Mouse (Mus musculus) thymus, adult 2 months (tissue): ENCODE data around the gene Hs3st5. TPM values are rescaled to one million over a fixed set of nuclear protein-coding genes. Genes with fewer than 3 reads are reported as not detected.

ENCODE experiments used
- DNase-seq: peaks from one replicate; pipeline ENCODE4 v3.0.0; 2021
- H3K27ac ChIP-seq: fragments of 200-500 bp; 2 replicates; pipeline ENCODE4 v1.5.1; 2012; ENCODE audit warnings: low read length, control low read depth; ENCODE audit not compliant: control insufficient read depth, insufficient read depth
- H3K27me3 ChIP-seq: fragments of 200-500 bp; 2 replicates; pipeline ENCODE4 v1.6.1; 2012; ENCODE audit warnings: mild to moderate bottlenecking, low read length, moderate library complexity, mixed read lengths; ENCODE audit not compliant: control insufficient read depth, insufficient read depth
- H3K36me3 ChIP-seq: fragments of 200-500 bp; 2 replicates; pipeline ENCODE4 v1.6.1; 2012; ENCODE audit warnings: mild to moderate bottlenecking, low read length, moderate library complexity; ENCODE audit not compliant: control insufficient read depth, insufficient read depth
- H3K4me1 ChIP-seq: fragments of 200-500 bp; replicated peaks from 2 replicates; pipeline ENCODE4 v1.6.1; 2012; ENCODE audit warnings: low read length; ENCODE audit not compliant: control insufficient read depth, insufficient read depth
- H3K4me3 ChIP-seq: fragments of 200-500 bp; 2 replicates; pipeline ENCODE4 v1.5.1; 2012; ENCODE audit warnings: mild to moderate bottlenecking, low read length, control low read depth, moderate library complexity; ENCODE audit not compliant: control insufficient read depth, insufficient read depth
- CTCF ChIP-seq: fragments of 200-500 bp; IDR thresholded peaks from 2 replicates; pipeline ENCODE4 v1.5.1; 2012; ENCODE audit warnings: mild to moderate bottlenecking, control low read depth, low read length, moderate library complexity, borderline replicate concordance; ENCODE audit not compliant: control insufficient read depth, poor library complexity, insufficient read depth; ENCODE audit errors: extremely low read depth
- POLR2A ChIP-seq: fragments of 200-500 bp; IDR thresholded peaks from 2 replicates; pipeline ENCODE4 v1.6.1; 2012; ENCODE audit warnings: mild to moderate bottlenecking, low read length, control low read depth, moderate library complexity; ENCODE audit not compliant: control insufficient read depth, poor library complexity, insufficient read depth; ENCODE audit errors: extremely low read depth
- WGBS: fragments of 180-500 bp; shearing (Covaris S2); methylation state at CpG from one replicate; pipeline ENCODE4 v1.1.7; 2018; 5-methylcytosine and 5-hydroxymethylcytosine counted together
- polyA plus RNA-seq: library from polyadenylated mRNA; depleted of rRNA; stranded (reverse); fragments of >200 nt; gene quantifications from 2 replicates; pipeline ENCODE4 v1.2.3, GENCODE M21; 2012; rRNA removed

Hs3st5 gene
- polyA plus RNA-seq, result 0.15 and 0.18 TPM in 2 replicates

- Histone ChIP-seq H3K4me3 (no peak within 1 kb of the TSS), H3K4me1 (no peaks in the 10 kb centered on the region), H3K27ac (no peak within 1 kb of the TSS), H3K27me3 (peaks cover 5% of the 10 kb centered on the region; the same call in 1 of the 2 replicates), H3K36me3 (no peaks in the 10 kb centered on the region)
- WGBS, result 1% methylated on average over 71 of the region's 71 CpGs
- no peak for DNase-seq
- TF ChIP-seq POLR2A (no peak), CTCF (no peak)
Observed at GRCm38 (mm10) chr10:36506727-36507555, at the start of gene Hs3st5. Gene Hs3st5 (plus strand): TSS chr10:36506814.

GRCm38 (mm10) chr10:36468664-36469063 lies 38.0 kb upstream of the Hs3st5 start:
- Histone ChIP-seq H3K36me3 (no peaks in the 10 kb centered on the region), H3K4me1 (no peaks in the 10 kb centered on the region), H3K4me3 (no peak overlapping the region), H3K27me3 (no peaks in the 10 kb centered on the region), H3K27ac (no peak overlapping the region)
- no peak for TF ChIP-seq POLR2A
- no peak for TF ChIP-seq CTCF
- no peak for DNase-seq
- WGBS, result 94% methylated on average over 3 of the region's 3 CpGs

GRCm38 (mm10) chr10:36471135-36471534 lies 35.5 kb upstream of the Hs3st5 start:
- no peak overlapping the region for H3K27ac ChIP-seq
- H3K4me1 ChIP-seq, result no peaks in the 10 kb centered on the region
- H3K36me3 ChIP-seq, result no peaks in the 10 kb centered on the region
- TF ChIP-seq POLR2A (no peak), CTCF (no peak)
- H3K4me3 ChIP-seq, result no peak overlapping the region
- 72% methylated on average over 3 of the region's 3 CpGs for WGBS
- H3K27me3 ChIP-seq, result no peaks in the 10 kb centered on the region
- DNase-seq, result no peak

DNA sequence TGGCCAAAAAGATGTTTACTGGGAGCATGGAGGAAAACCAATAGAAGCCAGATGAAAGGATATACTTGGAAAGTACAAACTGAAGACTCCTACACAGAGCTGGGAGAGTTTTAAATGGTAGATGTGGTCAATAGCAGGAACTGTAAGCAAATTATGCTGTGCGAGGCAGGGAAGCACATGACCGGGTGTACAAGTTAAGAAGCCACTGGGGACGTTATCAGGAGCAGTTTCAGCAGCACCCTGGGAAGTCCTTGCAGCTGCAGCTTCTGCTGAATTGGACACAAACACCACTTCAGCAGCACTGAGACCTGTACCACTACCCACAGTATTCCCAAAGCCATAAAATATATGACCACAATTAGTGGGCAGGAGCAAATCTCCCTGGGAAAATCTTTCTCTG lies 31.8 kb upstream of the Hs3st5 start:
- H3K4me3 ChIP-seq, result no peak overlapping the region
- no peak for TF ChIP-seq POLR2A
- TF ChIP-seq CTCF, result no peak
- H3K36me3 ChIP-seq, result no peaks in the 10 kb centered on the region
- DNase-seq, result no peak
- H3K27me3 ChIP-seq, result no peaks in the 10 kb centered on the region
- 53% methylated on average over 3 of the region's 3 CpGs for WGBS
- no peak overlapping the region for H3K27ac ChIP-seq
- no peaks in the 10 kb centered on the region for H3K4me1 ChIP-seq

- Histone ChIP-seq H3K4me3 (no peak overlapping the region), H3K27ac (no peak overlapping the region), H3K4me1 (no peaks in the 10 kb centered on the region), H3K36me3 (no peaks in the 10 kb centered on the region), H3K27me3 (no peaks in the 10 kb centered on the region)
- no peak for DNase-seq
- TF ChIP-seq CTCF, result no peak
- TF ChIP-seq POLR2A, result no peak
- WGBS, result 84% methylated on average over 4 of the region's 4 CpGs
Observed at GRCm38 (mm10) chr10:36477543-36477942, 29.1 kb upstream of the Hs3st5 start.

DNA sequence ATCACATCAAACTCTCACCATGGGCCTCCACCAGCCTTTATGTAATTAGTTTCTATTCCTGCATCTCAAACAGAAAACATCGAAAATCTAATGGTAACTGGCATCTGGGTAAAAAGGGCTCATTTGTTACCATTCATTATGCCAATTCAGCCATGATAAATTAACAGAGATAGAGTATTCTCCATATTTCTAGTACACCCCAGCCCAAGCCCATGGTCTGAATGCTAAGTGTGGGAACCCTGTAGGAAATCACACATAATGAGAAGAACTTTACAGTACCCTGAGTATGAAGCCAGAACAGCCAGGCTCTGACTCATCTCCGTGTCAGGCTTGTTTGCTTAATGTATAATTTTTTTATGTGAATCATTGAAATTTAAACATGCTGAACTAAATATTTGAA lies 23.3 kb upstream of the Hs3st5 start:
- 83% methylated on average over 2 of the region's 2 CpGs for WGBS
- Histone ChIP-seq H3K27ac (no peak overlapping the region), H3K27me3 (no peaks in the 10 kb centered on the region), H3K4me1 (no peaks in the 10 kb centered on the region), H3K4me3 (no peak overlapping the region), H3K36me3 (no peaks in the 10 kb centered on the region)
- TF ChIP-seq POLR2A (no peak), CTCF (no peak)
- DNase-seq, result no peak
